Mouse (Mus musculus) heart, embryonic 13.5 days (tissue): ENCODE results near the gene Wbp1l. TPM values are rescaled to one million over a fixed set of nuclear protein-coding genes. Genes with fewer than 3 reads are reported as not detected.

Experiments
- ATAC-seq: fragments of 200-750 bp; cut with Nextera tagmentation; 2 replicates; pipeline ENCODE4 v1.8.0; 2017; ENCODE audit warnings: moderate TSS enrichment; ENCODE audit not compliant: insufficient number of reproducible peaks, low FRiP score, low TSS enrichment; ENCODE audit errors: extremely low read depth
- H3K27ac ChIP-seq: fragments of 300-500 bp; sonication (generic); replicated peaks from 2 replicates; pipeline ENCODE4 v1.5.1; 2015; ENCODE audit warnings: moderate library complexity, mild to moderate bottlenecking, inconsistent platforms
- H3K27me3 ChIP-seq: fragments of 300-500 bp; sonication (generic); replicated peaks from 2 replicates; pipeline ENCODE4 v1.6.1; 2015; ENCODE audit warnings: mild to moderate bottlenecking, inconsistent platforms
- H3K36me3 ChIP-seq: fragments of 300-500 bp; sonication (generic); 2 replicates; pipeline ENCODE4 v1.6.1; 2015; ENCODE audit warnings: mild to moderate bottlenecking, inconsistent platforms
- H3K4me1 ChIP-seq: fragments of 300-500 bp; sonication (generic); 2 replicates; pipeline ENCODE4 v1.6.1; 2015; ENCODE audit warnings: inconsistent platforms
- H3K4me2 ChIP-seq: fragments of 300-500 bp; sonication (generic); 2 replicates; pipeline ENCODE4 v1.6.1; 2015; ENCODE audit warnings: inconsistent platforms, mild to moderate bottlenecking, moderate library complexity
- H3K4me3 ChIP-seq: fragments of 300-500 bp; sonication (generic); 2 replicates; pipeline ENCODE4 v1.5.1; 2015; ENCODE audit warnings: moderate library complexity, mild to moderate bottlenecking, inconsistent platforms
- H3K9ac ChIP-seq: fragments of 300-500 bp; sonication (generic); 2 replicates; pipeline ENCODE4 v1.6.1; 2015; ENCODE audit warnings: inconsistent platforms, mild to moderate bottlenecking, moderate library complexity
- H3K9me3 ChIP-seq: fragments of 300-500 bp; sonication (generic); 2 replicates; pipeline ENCODE4 v1.6.1; 2016; ENCODE audit warnings: inconsistent platforms
- WGBS: fragments of 180-500 bp; shearing (Covaris S2); methylation state at CpG from one replicate; pipeline ENCODE4 v1.1.7; 2015; ENCODE audit warnings: mixed read lengths; 5-methylcytosine and 5-hydroxymethylcytosine counted together
- polyA plus RNA-seq: library from polyadenylated mRNA; unstranded; fragments of >200 nt; fragmentation: Nextera tagmentation; extraction: Ambion mirVana; gene quantifications from 2 replicates; pipeline ENCODE4 v1.2.1, GENCODE M21; 2015

The Wbp1l gene
- polyA plus RNA-seq, 1 experiment from 2014 or later, result 41.6 TPM

GRCm38 (mm10) chr19:46571878-46572244, 27.0 kb upstream of the Wbp1l start:
- H3K4me1 ChIP-seq, result peaks cover 28% of the 10 kb centered on the region
- H3K27me3 ChIP-seq, result no peaks in the 10 kb centered on the region
- peak overlapping the region; percentile 93 for H3K4me2 ChIP-seq
- ATAC-seq, result no peak
- H3K9me3 ChIP-seq, result no peaks in the 10 kb centered on the region
- peak overlapping the region; percentile 85 for H3K27ac ChIP-seq
- H3K4me3 ChIP-seq, result peak overlapping the region; percentile 90
- H3K9ac ChIP-seq, result peak overlapping the region; percentile 88
- WGBS, result 34% methylated on average over 10 of the region's 10 CpGs
- peaks cover 7% of the 10 kb centered on the region; the same call in 1 of the 2 replicates for H3K36me3 ChIP-seq

- peak; percentile 35 for ATAC-seq
- H3K4me3 ChIP-seq, result peak overlapping the region; percentile 90
- 2% methylated on average over 17 of the region's 17 CpGs for WGBS
- H3K4me1 ChIP-seq, result peaks cover 28% of the 10 kb centered on the region
- no peaks in the 10 kb centered on the region for H3K9me3 ChIP-seq
- H3K4me2 ChIP-seq, result peak overlapping the region; percentile 93
- H3K27ac ChIP-seq, result peak overlapping the region; percentile 85
- H3K9ac ChIP-seq, result peak overlapping the region; percentile 88
- H3K36me3 ChIP-seq, result peaks cover 1% of the 10 kb centered on the region; the same call in 1 of the 2 replicates
- H3K27me3 ChIP-seq, result no peaks in the 10 kb centered on the region
These were observed 26.3 kb upstream of the Wbp1l start for GRCm38 (mm10) chr19:46572548-46572947.

GRCm38 (mm10) chr19:46572951-46573937, 25.6 kb upstream of the Wbp1l start, which contains the start of the genes Arl3 and Sfxn2:
TSS of gene Arl3 (minus strand) at chr19:46573198.
TSS of gene Sfxn2 (plus strand) at chr19:46573365.
- Histone ChIP-seq H3K9me3 (no peaks in the 10 kb centered on the region), H3K4me2 (peak within 1 kb of the TSS; percentile 93), H3K4me1 (peaks cover 28% of the 10 kb centered on the region), H3K27me3 (no peaks in the 10 kb centered on the region), H3K36me3 (no peaks in the 10 kb centered on the region), H3K9ac (peak within 1 kb of the TSS; percentile 88), H3K4me3 (peak within 1 kb of the TSS; percentile 90), H3K27ac (peak within 1 kb of the TSS; percentile 85)
- ATAC-seq, result peak; percentile 97
- under 1% methylated on average over 67 of the region's 67 CpGs for WGBS

- no peak for ATAC-seq
- H3K27ac ChIP-seq, result no peak overlapping the region
- peak overlapping the region; percentile 84 for H3K9ac ChIP-seq
- peak overlapping the region; percentile 93 for H3K4me2 ChIP-seq
- no peaks in the 10 kb centered on the region for H3K36me3 ChIP-seq
- no peaks in the 10 kb centered on the region for H3K27me3 ChIP-seq
- H3K4me3 ChIP-seq, result peak overlapping the region; percentile 90
- 38% methylated on average over 6 of the region's 6 CpGs for WGBS
- peaks cover 35% of the 10 kb centered on the region for H3K4me1 ChIP-seq
- no peaks in the 10 kb centered on the region for H3K9me3 ChIP-seq
These were observed 24.9 kb upstream of the Wbp1l start for GRCm38 (mm10) chr19:46573990-46574389.

GRCm38 (mm10) chr19:46575196-46575595, 23.7 kb upstream of the Wbp1l start:
- 62% methylated on average over 4 of the region's 4 CpGs for WGBS
- H3K4me1 ChIP-seq, result peaks cover 39% of the 10 kb centered on the region

GRCm38 (mm10) chr19:46587823-46588508, 10.9 kb upstream of the Wbp1l start:
- Histone ChIP-seq H3K9ac (no peak overlapping the region), H3K27me3 (no peaks in the 10 kb centered on the region), H3K27ac (no peak overlapping the region), H3K4me3 (no peak overlapping the region), H3K36me3 (peaks cover 61% of the 10 kb centered on the region), H3K4me2 (no peak overlapping the region), H3K4me1 (no peaks in the 10 kb centered on the region), H3K9me3 (no peaks in the 10 kb centered on the region)
- WGBS, result 56% methylated on average over 13 of the region's 13 CpGs
- no peak for ATAC-seq

More at GRCm38 (mm10) chr19:46575196-46575595, 23.7 kb upstream of the Wbp1l start:
- ATAC-seq, result no peak
- H3K27ac ChIP-seq, result no peak overlapping the region
- H3K27me3 ChIP-seq, result no peaks in the 10 kb centered on the region
- H3K9me3 ChIP-seq, result no peaks in the 10 kb centered on the region
- no peaks in the 10 kb centered on the region for H3K36me3 ChIP-seq
- H3K4me3 ChIP-seq, result no peak overlapping the region
- H3K9ac ChIP-seq, result no peak overlapping the region
- H3K4me2 ChIP-seq, result no peak overlapping the region

GRCm38 (mm10) chr19:46591575-46591974, 7.3 kb upstream of the Wbp1l start:
- no peak overlapping the region for H3K4me2 ChIP-seq
- no peak overlapping the region for H3K9ac ChIP-seq
- no peaks in the 10 kb centered on the region for H3K4me1 ChIP-seq
- H3K27ac ChIP-seq, result no peak overlapping the region
- H3K9me3 ChIP-seq, result no peaks in the 10 kb centered on the region
- peaks cover 77% of the 10 kb centered on the region for H3K36me3 ChIP-seq
- no peak overlapping the region for H3K4me3 ChIP-seq
- ATAC-seq, result no peak
- 76% methylated on average over 6 of the region's 6 CpGs for WGBS
- no peaks in the 10 kb centered on the region for H3K27me3 ChIP-seq

- Histone ChIP-seq H3K9me3 (no peaks in the 10 kb centered on the region), H3K4me2 (no peak overlapping the region), H3K4me3 (no peak overlapping the region), H3K27ac (no peak overlapping the region), H3K36me3 (peaks cover 69% of the 10 kb centered on the region), H3K9ac (no peak overlapping the region), H3K4me1 (no peaks in the 10 kb centered on the region), H3K27me3 (no peaks in the 10 kb centered on the region)
- no peak for ATAC-seq
- 87% methylated on average over 9 of the region's 9 CpGs for WGBS
These were observed 6.0 kb upstream of the Wbp1l start for GRCm38 (mm10) chr19:46592751-46593439.

GRCm38 (mm10) chr19:46598187-46598586, 697 bp upstream of the Wbp1l start:
- no peak for ATAC-seq
- Histone ChIP-seq H3K4me1 (peaks cover 38% of the 10 kb centered on the region), H3K4me2 (peak overlapping the region; percentile 89), H3K9ac (no peak overlapping the region), H3K27me3 (no peaks in the 10 kb centered on the region), H3K27ac (no peak overlapping the region; the same call in 1 of the 2 replicates), H3K9me3 (no peaks in the 10 kb centered on the region), H3K36me3 (peaks cover 27% of the 10 kb centered on the region), H3K4me3 (peak overlapping the region; percentile 83)
- WGBS, result 79% methylated on average over 4 of the region's 4 CpGs

GRCm38 (mm10) chr19:46599375-46600256, 732 bp downstream of the Wbp1l start:
- Histone ChIP-seq H3K36me3 (peaks cover 29% of the 10 kb centered on the region), H3K9ac (peak overlapping the region; percentile 90), H3K27ac (peak overlapping the region; percentile 57; the same call in 1 of the 2 replicates), H3K27me3 (no peaks in the 10 kb centered on the region), H3K4me2 (peak overlapping the region; percentile 89), H3K9me3 (no peaks in the 10 kb centered on the region), H3K4me3 (peak overlapping the region; percentile 83), H3K4me1 (peaks cover 38% of the 10 kb centered on the region)
- WGBS, result 16% methylated on average over 22 of the region's 22 CpGs
- peak; percentile 18; the same call in 1 of the 2 replicates for ATAC-seq
